Mouse (Mus musculus) kidney, adult 2 months (tissue): Measurements from ENCODE around the gene Snd1. TPM values are rescaled to one million over a fixed set of nuclear protein-coding genes. Genes with fewer than 3 reads are reported as not detected.
A peak's percentile ranks its signal among the peaks of the same experiment; 100 is the strongest.
"Not testable (repeated sequence)": the region's sequence is repeated elsewhere in the genome, so short reads cannot be mapped to it uniquely, and the experiment has no call there.

Experiments
- DNase-seq: peaks from one replicate; pipeline ENCODE4 v3.0.0; 2021
- H3K27ac ChIP-seq: fragments of 200-500 bp; 2 replicates; pipeline ENCODE4 v1.5.1; 2012; ENCODE audit warnings: low read depth, low read length, control low read depth, inconsistent platforms; ENCODE audit not compliant: insufficient read depth
- H3K27me3 ChIP-seq: fragments of 200-500 bp; replicated peaks from 2 replicates; pipeline ENCODE4 v1.6.1; 2012; ENCODE audit warnings: mild to moderate bottlenecking, moderate library complexity, low read length, inconsistent platforms; ENCODE audit not compliant: control insufficient read depth, insufficient read depth
- H3K36me3 ChIP-seq: fragments of 200-500 bp; 2 replicates; pipeline ENCODE4 v1.6.1; 2012; ENCODE audit warnings: mild to moderate bottlenecking, moderate library complexity, low read length, inconsistent platforms; ENCODE audit not compliant: control insufficient read depth, insufficient read depth
- H3K4me1 ChIP-seq: fragments of 200-500 bp; 2 replicates; pipeline ENCODE4 v1.6.1; 2011; ENCODE audit warnings: low read length; ENCODE audit not compliant: control insufficient read depth, insufficient read depth
- H3K4me3 ChIP-seq: fragments of 200-500 bp; 2 replicates; pipeline ENCODE4 v1.5.1; 2011; ENCODE audit warnings: mild to moderate bottlenecking, low read depth, low read length, control low read depth; ENCODE audit not compliant: insufficient read depth
- CTCF ChIP-seq: fragments of 200-500 bp; conservative IDR thresholded peaks from 2 replicates; pipeline ENCODE4 v1.5.1; 2011; ENCODE audit warnings: low read depth, mild to moderate bottlenecking, control low read depth, low read length, moderate library complexity, mixed read lengths; ENCODE audit not compliant: insufficient read depth, insufficient read length
- POLR2A ChIP-seq: fragments of 200-500 bp; IDR thresholded peaks from one replicate; pipeline ENCODE4 v1.6.1; 2011; ENCODE audit warnings: low read depth, low read length, control low read depth
- WGBS: fragments of 180-500 bp; shearing (Covaris S2); methylation state at CpG from one replicate; pipeline ENCODE4 v1.1.7; 2018; 5-methylcytosine and 5-hydroxymethylcytosine counted together
- polyA plus RNA-seq: library from polyadenylated mRNA; depleted of rRNA; stranded (reverse); fragments of >200 nt; gene quantifications from 2 replicates; pipeline ENCODE4 v1.2.3, GENCODE M21; 2012

The Snd1 gene
- polyA plus RNA-seq, 1 experiment = 41.0 TPM

DNA sequence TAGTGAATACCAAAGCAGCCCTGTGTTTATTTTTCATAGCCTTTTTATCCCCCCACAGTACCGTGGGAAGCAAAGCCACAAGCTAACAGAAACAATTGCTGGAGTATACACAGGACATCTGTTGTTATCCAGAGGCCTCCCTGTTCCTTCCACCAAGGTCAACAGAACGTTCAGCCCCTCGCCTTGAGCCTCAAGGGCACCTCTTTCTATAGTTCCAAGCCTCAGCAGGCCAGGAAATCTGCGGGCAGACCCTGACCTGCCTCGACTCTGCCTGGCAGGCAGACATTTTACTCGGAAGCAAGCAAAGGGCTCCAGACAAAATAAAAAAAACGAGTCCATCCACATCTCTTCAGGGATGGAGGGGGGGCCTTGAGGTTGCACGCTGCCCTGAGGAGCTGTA lies 441.7 kb downstream of the Snd1 start:
- DNase-seq = no peak
- Histone ChIP-seq H3K36me3 (no peaks in the 10 kb centered on the region), H3K4me1 (no peaks in the 10 kb centered on the region), H3K4me3 (no peak overlapping the region), H3K27ac (no peak overlapping the region), H3K27me3 (no peaks in the 10 kb centered on the region)
- TF ChIP-seq CTCF (no peak), POLR2A (no peak)
- WGBS = 47% methylated on average over 8 of the region's 8 CpGs

GRCm38 (mm10) chr6:28919346-28919745 lies 444.4 kb downstream of the Snd1 start:
- Histone ChIP-seq H3K27me3 (no peaks in the 10 kb centered on the region), H3K27ac (no peak overlapping the region), H3K4me1 (no peaks in the 10 kb centered on the region), H3K36me3 (no peaks in the 10 kb centered on the region), H3K4me3 (no peak overlapping the region)
- TF ChIP-seq CTCF = no peak
- TF ChIP-seq POLR2A = no peak
- DNase-seq = no peak
- 76% methylated on average over 6 of the region's 6 CpGs for WGBS

DNA sequence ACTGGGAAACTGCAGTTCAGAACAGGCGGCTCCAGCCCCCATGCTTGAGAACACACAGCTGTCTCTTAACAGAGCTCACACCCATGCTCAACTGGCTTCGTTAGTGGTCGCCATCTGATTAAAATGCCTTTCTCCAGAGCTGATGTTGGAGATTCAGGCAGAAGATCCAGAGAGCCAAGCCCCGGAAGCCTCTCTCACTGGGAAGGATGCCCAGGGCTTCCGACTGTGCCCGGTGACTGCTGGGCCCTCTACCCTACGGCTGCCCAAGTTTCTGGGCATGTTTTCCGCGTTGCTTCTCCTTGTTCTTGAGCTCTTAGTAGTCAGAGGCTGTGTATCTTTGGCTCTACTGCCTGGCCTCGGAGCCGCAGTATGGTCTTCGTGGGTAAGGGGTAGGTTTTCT lies 447.4 kb downstream of the Snd1 start:
- Histone ChIP-seq H3K36me3 (no peaks in the 10 kb centered on the region), H3K27me3 (no peaks in the 10 kb centered on the region), H3K4me3 (no peak overlapping the region), H3K27ac (no peak overlapping the region), H3K4me1 (no peaks in the 10 kb centered on the region)
- TF ChIP-seq POLR2A (no peak), CTCF (no peak)
- WGBS = 86% methylated on average over 12 of the region's 12 CpGs
- no peak for DNase-seq

DNA sequence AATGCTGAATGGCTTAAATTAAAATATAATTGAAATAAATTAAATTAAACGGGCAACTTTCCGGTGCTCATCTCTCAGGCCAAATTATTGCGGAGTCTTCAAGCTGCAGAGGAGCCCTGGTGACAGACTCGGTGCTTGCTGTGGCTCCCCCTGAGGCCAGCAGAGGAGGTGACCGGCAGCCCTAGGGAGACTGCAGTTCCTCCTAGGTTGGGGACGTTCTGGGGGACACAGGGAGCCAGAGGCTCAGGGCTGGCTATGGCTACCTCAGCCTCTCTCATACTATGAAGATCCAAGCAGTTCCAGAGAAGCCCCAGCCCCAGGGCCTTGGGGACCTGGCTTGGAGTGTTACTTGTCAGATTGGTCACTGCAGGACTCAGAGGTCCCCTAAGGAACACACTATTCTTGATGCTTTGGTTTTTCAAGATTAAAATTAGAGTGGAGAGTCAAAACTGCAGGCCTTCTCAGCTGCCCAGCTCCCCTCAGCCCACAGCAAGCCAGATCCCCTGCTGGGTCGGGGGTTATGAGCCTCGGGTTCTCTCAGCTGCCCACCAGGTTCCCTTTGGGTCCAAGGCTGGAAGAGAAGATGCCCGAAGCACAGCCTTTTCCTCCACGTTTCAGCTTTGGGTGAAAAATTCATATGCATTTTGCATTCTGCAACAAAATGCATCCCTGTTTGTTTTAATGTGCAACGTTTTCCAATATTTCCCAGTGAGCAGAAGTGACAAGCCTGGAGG lies 448.3 kb downstream of the Snd1 start:
- no peaks in the 10 kb centered on the region for H3K27me3 ChIP-seq
- H3K4me3 ChIP-seq = no peak overlapping the region
- no peaks in the 10 kb centered on the region for H3K36me3 ChIP-seq
- H3K4me1 ChIP-seq = no peaks in the 10 kb centered on the region
- TF ChIP-seq POLR2A (no peak), CTCF (no peak)
- DNase-seq = no peak
- H3K27ac ChIP-seq = no peak overlapping the region
- WGBS = 80% methylated on average over 11 of the region's 11 CpGs

GRCm38 (mm10) chr6:28923837-28924236 lies 448.9 kb downstream of the Snd1 start:
- no peak for DNase-seq
- H3K36me3 ChIP-seq = no peaks in the 10 kb centered on the region
- WGBS = 67% methylated on average over 10 of the region's 10 CpGs
- no peak overlapping the region for H3K27ac ChIP-seq
- no peak overlapping the region for H3K4me3 ChIP-seq
- no peaks in the 10 kb centered on the region for H3K4me1 ChIP-seq
- TF ChIP-seq POLR2A (no peak), CTCF (no peak)
- H3K27me3 ChIP-seq = no peaks in the 10 kb centered on the region

GRCm38 (mm10) chr6:28927987-28928386 lies 453.0 kb downstream of the Snd1 start:
- not testable (repeated sequence) for H3K4me3 ChIP-seq, H3K27ac ChIP-seq, H3K36me3 ChIP-seq, H3K4me1 ChIP-seq, H3K27me3 ChIP-seq
- DNase-seq = peak; percentile 47
- WGBS = 71% methylated on average over 11 of the region's 24 CpGs

- H3K4me1 ChIP-seq, H3K4me3 ChIP-seq, H3K36me3 ChIP-seq, H3K27me3 ChIP-seq, H3K27ac ChIP-seq: not testable (repeated sequence)
- 70% methylated on average over 20 of the region's 25 CpGs for WGBS
- DNase-seq = peak; percentile 50
These were observed 454.3 kb downstream of the Snd1 start for GRCm38 (mm10) chr6:28929169-28929803.
